Mouse (Mus musculus): ENCODE measurements around the gene Clock.

DNA sequence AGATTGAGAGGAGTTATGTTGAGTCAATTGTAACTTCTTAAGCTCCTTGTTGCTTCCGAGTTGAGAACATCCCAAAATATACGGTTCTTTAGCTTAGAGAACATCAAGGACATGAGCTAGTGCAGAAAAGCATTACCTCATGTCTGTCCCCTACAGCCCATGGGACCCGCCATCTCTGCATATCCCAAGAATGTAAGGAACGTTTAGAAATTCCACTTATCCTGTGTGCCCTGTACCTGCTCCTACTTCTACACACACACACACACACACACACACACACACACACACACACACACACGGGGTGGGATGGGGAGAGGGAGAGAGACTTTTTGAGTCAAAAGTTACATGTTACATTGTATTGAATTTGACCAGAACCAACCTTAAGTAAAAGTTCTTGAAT, 46.9 kb upstream of the Clock start:
- TF ChIP-seq CTCF (IDR thresholded peaks at IDR 0.05; ENCODE audit: borderline replicate concordance, insufficient read depth, low read length) (no peak), POLR2A (IDR thresholded peaks at IDR 0.05; ENCODE audit: low read depth, low read length) (no peak)
